Mouse (Mus musculus) midbrain, embryonic 13.5 days (tissue): ENCODE results near the gene Agtr1b. TPM values are rescaled to one million over a fixed set of nuclear protein-coding genes. Genes with fewer than 3 reads are reported as not detected.

ENCODE experiments used
- ATAC-seq: fragments of 200-750 bp; cut with Nextera tagmentation; 2 replicates; pipeline ENCODE4 v1.8.0; 2017; ENCODE audit warnings: mild to moderate bottlenecking, moderate TSS enrichment, moderate library complexity
- H3K27ac ChIP-seq: fragments of 300-500 bp; sonication (generic); 2 replicates; pipeline ENCODE4 v1.5.1; 2015; ENCODE audit warnings: inconsistent platforms, mild to moderate bottlenecking, moderate library complexity
- H3K27me3 ChIP-seq: fragments of 300-500 bp; sonication (generic); 2 replicates; pipeline ENCODE4 v1.6.1; 2015; ENCODE audit warnings: mild to moderate bottlenecking, inconsistent platforms
- H3K36me3 ChIP-seq: fragments of 300-500 bp; sonication (generic); 2 replicates; pipeline ENCODE4 v1.6.1; 2015; ENCODE audit warnings: mild to moderate bottlenecking, inconsistent platforms
- H3K4me1 ChIP-seq: fragments of 300-500 bp; sonication (generic); replicated peaks from 2 replicates; pipeline ENCODE4 v1.6.1; 2015; ENCODE audit warnings: inconsistent platforms
- H3K4me2 ChIP-seq: fragments of 300-500 bp; sonication (generic); replicated peaks from 2 replicates; pipeline ENCODE4 v1.6.1; 2015; ENCODE audit warnings: moderate library complexity, mild to moderate bottlenecking, inconsistent platforms
- H3K4me3 ChIP-seq: fragments of 300-500 bp; sonication (generic); replicated peaks from 2 replicates; pipeline ENCODE4 v1.5.1; 2015; ENCODE audit warnings: mild to moderate bottlenecking, inconsistent platforms
- H3K9ac ChIP-seq: fragments of 300-500 bp; sonication (generic); replicated peaks from 2 replicates; pipeline ENCODE4 v1.6.1; 2015; ENCODE audit warnings: mild to moderate bottlenecking, inconsistent platforms
- H3K9me3 ChIP-seq: fragments of 300-500 bp; sonication (generic); 2 replicates; pipeline ENCODE4 v1.6.1; 2016; ENCODE audit warnings: mild to moderate bottlenecking, inconsistent platforms
- WGBS: fragments of 180-500 bp; shearing (Covaris S2); methylation state at CpG from one replicate; pipeline ENCODE4 v1.1.7; 2015; 5-methylcytosine and 5-hydroxymethylcytosine counted together
- polyA plus RNA-seq: library from polyadenylated mRNA; unstranded; fragments of >200 nt; fragmentation: Nextera tagmentation; extraction: Ambion mirVana; gene quantifications from 2 replicates; pipeline ENCODE4 v1.2.1, GENCODE M21; 2015

Gene Agtr1b
- polyA plus RNA-seq, 1 experiment from 2014 or later = not detected

GRCm38 (mm10) chr3:20288761-20289160 lies 78.2 kb downstream of the Agtr1b start:
- H3K4me1 ChIP-seq = no peaks in the 10 kb centered on the region

GRCm38 (mm10) chr3:20281796-20282195 lies 85.2 kb downstream of the Agtr1b start:
- Histone ChIP-seq H3K9ac (no peak overlapping the region), H3K36me3 (no peaks in the 10 kb centered on the region), H3K27me3 (no peaks in the 10 kb centered on the region), H3K4me2 (no peak overlapping the region), H3K4me3 (no peak overlapping the region), H3K27ac (no peak overlapping the region), H3K4me1 (no peaks in the 10 kb centered on the region), H3K9me3 (no peaks in the 10 kb centered on the region)
- no peak for ATAC-seq
- 72% methylated on average over 1 of the region's 1 CpGs for WGBS

More at GRCm38 (mm10) chr3:20288761-20289160, 78.2 kb downstream of the Agtr1b start:
- H3K27ac ChIP-seq = no peak overlapping the region
- H3K9ac ChIP-seq = no peak overlapping the region
- no peak for ATAC-seq
- WGBS = 92% methylated on average over 2 of the region's 2 CpGs
- no peaks in the 10 kb centered on the region for H3K27me3 ChIP-seq
- no peaks in the 10 kb centered on the region for H3K9me3 ChIP-seq
- no peak overlapping the region for H3K4me3 ChIP-seq
- no peak overlapping the region for H3K4me2 ChIP-seq
- no peaks in the 10 kb centered on the region for H3K36me3 ChIP-seq

DNA sequence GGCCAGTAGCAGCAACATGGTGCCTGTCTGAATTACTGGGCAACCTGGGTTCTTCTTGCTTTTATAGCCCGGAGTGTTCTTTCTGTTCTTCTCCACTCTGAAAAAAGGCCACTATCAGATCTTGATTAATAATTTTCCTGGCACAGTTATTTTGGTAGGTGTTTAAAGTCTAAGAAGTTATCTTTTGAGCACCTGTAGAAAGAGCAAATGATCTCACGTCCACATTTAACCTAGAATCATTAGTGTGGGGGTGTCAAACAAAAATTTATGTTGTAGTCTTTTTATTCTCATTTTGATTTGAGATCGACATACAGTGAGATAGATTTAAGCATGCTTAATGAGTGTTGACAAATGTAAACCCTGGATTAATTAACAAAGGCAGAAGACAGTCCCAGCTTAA lies 91.3 kb downstream of the Agtr1b start, which contains the start of gene Cpb1:
TSS of gene Cpb1 (minus strand) at position 101 of the 400 bp plus-strand sequence.
- Histone ChIP-seq H3K4me3 (no peak within 1 kb of the TSS), H3K4me2 (no peak within 1 kb of the TSS), H3K9ac (no peak within 1 kb of the TSS), H3K36me3 (no peaks in the 10 kb centered on the region), H3K27me3 (no peaks in the 10 kb centered on the region), H3K27ac (no peak within 1 kb of the TSS), H3K4me1 (no peaks in the 10 kb centered on the region), H3K9me3 (no peaks in the 10 kb centered on the region)
- 86% methylated on average over 3 of the region's 3 CpGs for WGBS
- no peak for ATAC-seq

Other genes with a start within 250 kb of the Agtr1b start
- gene Gyg, start 211.9 kb downstream of the Agtr1b start, polyA plus RNA-seq = 24.5 and 25.0 TPM in 2 replicates
- 0.11 and 0.18 TPM in 2 replicates for gene Cpa3, start 125.0 kb downstream of the Agtr1b start, polyA plus RNA-seq
- 0.08 TPM in 1 of 2 replicates, not detected in the other for gene Cpb1, start 91.4 kb downstream of the Agtr1b start, polyA plus RNA-seq